Mouse (Mus musculus) spleen, adult 2 months (tissue): ENCODE results near the gene Glg1.

Experiments
- CTCF ChIP-seq: fragments of 200-500 bp; IDR thresholded peaks from 2 replicates; pipeline ENCODE4 v1.5.1; 2011; ENCODE audit warnings: mild to moderate bottlenecking, inconsistent platforms; ENCODE audit not compliant: insufficient read depth, insufficient read length, insufficient replicate concordance; ENCODE audit errors: extremely low read depth
- POLR2A ChIP-seq: fragments of 200-500 bp; IDR thresholded peaks from 2 replicates; pipeline ENCODE4 v1.6.1; 2011; ENCODE audit warnings: low read depth, low read length, inconsistent platforms

- TF ChIP-seq POLR2A = no peak
- no peak for TF ChIP-seq CTCF
These were observed 70.3 kb downstream of the Glg1 start for GRCm38 (mm10) chr8:111188594-111189211.
